In genomic region chr8:65644931-65645330, GRCm38 (mm10) we compare ENCODE assay signal across 19 mouse cellular contexts.
"Had no signal": no experiment of that assay in that cellular context is flagged by ENCODE, and none has a peak within 500 bp of the region (broad histone marks: within the 10 kb centered on the region; RNA-seq: fewer than 3 reads in every experiment).

No protein-coding gene starts in this region.

- ATAC-seq: liver, postnatal 0 days; lung, postnatal 0 days; midbrain, embryonic 13.5 days; midbrain, embryonic 15.5 days had no signal

- H3K4me1 ChIP-seq: lung, embryonic 15.5 days; megakaryocyte, embryonic 14.5 days; midbrain, embryonic 13.5 days; midbrain, embryonic 15.5 days; neural tube, embryonic 13.5 days; neural tube, embryonic 15.5 days had no signal

- H3K4me3 ChIP-seq: lung, embryonic 15.5 days; megakaryocyte, embryonic 14.5 days; midbrain, embryonic 13.5 days; midbrain, embryonic 15.5 days; neural tube, embryonic 13.5 days; neural tube, embryonic 15.5 days had no signal

- H3K27ac ChIP-seq: lung, embryonic 15.5 days; macrophage; midbrain, embryonic 13.5 days; midbrain, embryonic 15.5 days; neural tube, embryonic 13.5 days; neural tube, embryonic 15.5 days had no signal

- DNase-seq: liver, postnatal 0 days; lung, adult 2 months; lung, postnatal 14 days; lung, postnatal 36 days; retina, postnatal 1 day; right cerebral cortex, postnatal 14 days; right cerebral cortex, postnatal 4 days; spleen, adult 18-20 months; thymus, adult 18-20 months; thymus, postnatal 14 days; thymus, postnatal 36 days had no signal
